Mouse (Mus musculus) hematopoietic stem cell, adult 5-6 weeks (primary cell): ENCODE measurements at regions not wholly inside any gene's neighbourhood (a gene's known extent, or its start where the extent isn't known, plus 50 kb on each side); places are given as distances from the start of the nearest gene placed in this dataset.
"Not testable (repeated sequence)": the region's sequence is repeated elsewhere in the genome, so short reads cannot be mapped to it uniquely, and the experiment has no call there.

ENCODE experiments used
- ATAC-seq, 2 experiments: fragments of 125-278 bp in 1 of 2; replicated peaks in 1 of 2; 2 replicates each; pipeline ENCODE4 v1.8.0; 2016 to 2017; ENCODE audit warnings: inconsistent platforms in 2 of 2, mild to moderate bottlenecking in 2 of 2, moderate number of reproducible peaks in 2 of 2, low read depth in 1 of 2, moderate TSS enrichment in 1 of 2; ENCODE audit not compliant: low FRiP score in 2 of 2, poor library complexity in 2 of 2, severe bottlenecking in 2 of 2, insufficient read depth in 1 of 2, low TSS enrichment in 1 of 2

DNA sequence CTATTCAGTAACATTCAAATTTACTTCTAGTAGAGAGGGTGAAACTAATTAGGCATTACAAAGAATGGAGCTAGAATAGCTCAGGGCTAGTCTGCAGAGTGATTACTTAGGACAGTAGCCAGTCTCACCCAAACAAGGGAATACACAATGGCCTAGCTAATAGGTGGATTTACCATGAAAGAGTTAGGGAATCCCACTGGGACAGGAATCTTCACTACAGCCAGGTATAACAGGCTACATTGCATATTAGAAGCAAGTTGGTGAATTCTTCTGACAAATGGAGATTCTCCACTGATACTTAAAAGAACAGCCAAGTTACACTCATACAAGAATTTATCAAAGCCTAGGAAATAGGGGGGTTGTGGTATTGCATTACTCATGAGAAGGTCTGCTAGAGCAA, 670.2 kb upstream of the Chrm3 start:
- ATAC-seq = not testable (repeated sequence)

DNA sequence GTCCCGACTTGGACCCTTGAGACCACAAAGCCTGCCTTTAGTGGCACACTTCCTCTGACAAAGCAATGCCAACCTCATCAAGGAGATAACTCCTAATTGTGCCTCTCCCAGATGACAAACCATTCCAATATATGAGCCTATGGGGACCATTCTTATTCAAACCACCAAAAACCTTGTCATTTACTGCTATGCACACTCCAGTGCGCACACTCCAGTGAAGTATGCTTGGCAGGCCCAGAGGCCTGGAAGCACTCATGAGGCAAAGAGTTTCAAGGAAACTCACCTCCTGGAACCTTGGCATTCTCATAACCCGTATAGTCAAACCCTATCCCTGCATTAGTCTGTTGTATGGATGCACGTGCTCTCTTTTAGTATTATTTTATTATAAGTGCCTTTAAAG, 669.7 kb upstream of the Chrm3 start:
- ATAC-seq = no peak

DNA sequence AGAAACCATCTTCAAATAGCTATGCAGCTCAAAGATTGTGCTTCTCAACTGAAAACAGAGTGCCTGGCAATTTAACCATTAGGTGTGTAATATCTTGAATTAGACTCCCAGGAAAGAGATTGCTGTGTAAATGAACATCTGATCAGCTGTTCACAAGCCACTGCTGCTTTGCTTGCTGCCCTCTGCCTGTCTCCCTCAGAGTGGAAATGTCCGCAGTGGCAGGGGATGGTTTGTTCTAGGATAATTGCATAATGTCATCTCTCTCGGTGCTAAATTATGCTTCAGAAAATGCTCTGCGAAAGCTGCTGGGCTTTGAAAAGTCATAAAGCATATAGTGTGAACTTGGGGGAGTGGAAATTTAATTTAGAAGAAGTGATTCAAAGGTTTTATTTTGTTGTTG, 665.3 kb upstream of the Chrm3 start:
- ATAC-seq = no peak

DNA sequence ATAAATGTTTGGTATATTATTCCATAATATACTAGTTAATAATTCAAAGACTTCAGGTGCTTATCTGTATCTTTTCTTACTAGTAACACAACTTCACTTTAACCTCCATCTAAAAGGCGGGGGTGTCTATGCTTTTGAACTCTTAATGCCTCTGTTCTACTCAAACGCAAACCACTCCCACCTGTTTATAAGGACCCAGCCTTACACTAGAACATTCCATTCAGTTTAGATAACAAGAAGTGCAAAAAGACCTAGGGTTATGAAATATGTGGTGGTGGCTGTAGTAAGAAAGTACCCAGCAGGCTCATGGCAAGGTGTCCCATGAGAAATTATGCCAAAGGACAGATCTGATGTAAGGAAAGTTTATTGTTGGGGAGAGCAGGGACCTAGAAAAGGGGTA, 663.8 kb upstream of the Chrm3 start:
- ATAC-seq = no peak

GRCm38 (mm10) chr13:11017584-11017983, 656.9 kb upstream of the Chrm3 start:
- ATAC-seq = no peak

- no peak for ATAC-seq
Observed at GRCm38 (mm10) chr13:11005374-11005773, 644.7 kb upstream of the Chrm3 start.

DNA sequence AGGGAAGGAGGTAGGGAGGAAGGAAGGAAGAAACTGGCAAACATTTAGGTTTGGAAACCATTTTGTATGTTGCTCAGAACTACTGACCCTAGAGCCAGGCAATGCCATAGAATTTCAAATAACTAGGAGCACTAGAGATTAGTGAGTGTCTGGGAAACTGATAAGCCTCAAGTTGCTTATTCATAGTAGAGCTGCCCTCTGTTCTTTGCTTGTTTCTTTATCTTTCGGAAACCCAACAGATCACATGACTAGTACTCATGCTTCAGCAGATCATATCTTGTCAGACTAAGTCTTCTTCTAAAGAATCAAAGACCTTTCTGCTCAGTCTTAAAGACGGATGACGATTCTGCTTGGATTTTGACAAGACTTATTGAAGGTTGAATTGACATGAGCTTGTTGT, 630.5 kb upstream of the Chrm3 start:
- no peak for ATAC-seq

GRCm38 (mm10) chr13:10990503-10991025, 629.9 kb upstream of the Chrm3 start:
- no peak for ATAC-seq

DNA sequence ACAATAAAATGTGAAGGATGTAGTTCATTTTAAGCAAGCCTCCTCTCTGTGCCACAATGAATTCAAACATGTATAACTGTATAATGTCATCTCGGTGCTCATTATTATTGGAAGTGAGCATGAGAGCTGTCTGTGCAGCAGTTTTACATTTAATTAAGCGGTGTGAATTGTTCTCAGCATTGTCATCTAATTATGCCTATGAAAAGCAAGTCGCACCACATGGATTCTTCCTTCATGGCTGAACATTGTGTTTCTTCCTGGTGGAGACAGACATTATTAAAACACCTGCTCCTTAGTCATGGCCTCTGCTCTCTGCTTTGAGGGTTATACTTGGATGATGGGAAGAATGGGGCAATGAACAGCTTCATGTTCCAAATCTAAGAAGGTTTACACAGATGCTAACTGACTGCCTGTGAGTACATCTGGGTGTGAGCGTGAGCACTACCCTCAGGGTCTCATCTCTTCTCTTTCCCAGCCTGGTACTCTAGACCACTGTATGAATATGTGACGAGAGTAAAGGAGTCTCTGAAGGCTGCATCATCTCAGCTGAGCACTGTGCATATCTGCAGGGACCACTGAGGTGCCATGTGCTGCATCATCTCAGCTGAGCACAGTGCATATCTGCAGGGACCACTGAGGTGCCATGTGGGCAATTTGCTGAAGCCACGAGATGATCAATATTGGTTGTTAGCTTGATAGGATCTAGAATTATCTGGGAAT, 628.6 kb upstream of the Chrm3 start:
- no peak for ATAC-seq

GRCm38 (mm10) chr13:10983736-10984135, 623.1 kb upstream of the Chrm3 start:
- ATAC-seq = no peak

DNA sequence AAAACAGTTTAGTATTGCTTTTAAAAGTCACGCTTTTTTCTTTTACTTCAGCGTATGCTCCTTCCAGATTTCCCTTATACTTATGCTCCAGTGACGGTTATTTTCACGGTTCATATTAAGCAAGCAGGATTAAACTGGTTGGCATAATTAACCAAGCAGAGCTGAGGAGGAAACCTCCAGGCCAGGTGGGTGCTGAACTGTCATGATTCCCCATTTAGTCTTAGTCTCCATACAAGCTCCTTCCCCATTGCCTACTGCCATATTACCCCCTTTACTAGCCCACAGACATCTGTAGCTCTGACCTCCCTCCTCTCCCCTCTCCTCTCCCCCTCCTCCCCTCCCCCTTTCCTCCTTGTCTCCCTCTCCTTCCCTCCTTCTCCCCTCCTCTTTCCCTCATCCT, 621.9 kb upstream of the Chrm3 start:
- no peak for ATAC-seq

GRCm38 (mm10) chr13:10971932-10972331, 611.3 kb upstream of the Chrm3 start:
- ATAC-seq = no peak

DNA sequence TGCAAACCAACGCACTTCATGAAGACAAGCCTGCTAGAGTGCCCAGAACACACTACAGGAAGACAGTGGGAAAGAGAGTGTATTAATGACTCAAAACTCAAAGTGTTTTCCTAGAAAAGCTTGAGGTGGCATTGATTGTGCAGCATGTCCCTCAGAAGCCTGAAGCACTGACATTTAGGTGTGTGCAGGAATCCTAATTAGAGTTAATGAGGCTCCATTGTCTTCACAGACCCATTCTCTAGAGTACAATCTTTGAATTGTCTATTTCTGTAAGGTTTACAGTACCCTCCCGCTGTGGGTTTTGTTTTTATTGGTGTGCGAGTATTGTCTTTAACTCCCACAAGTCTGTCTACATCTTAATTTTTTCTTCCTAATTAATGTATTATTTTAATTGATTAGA, 610.1 kb upstream of the Chrm3 start:
- ATAC-seq = no peak

DNA sequence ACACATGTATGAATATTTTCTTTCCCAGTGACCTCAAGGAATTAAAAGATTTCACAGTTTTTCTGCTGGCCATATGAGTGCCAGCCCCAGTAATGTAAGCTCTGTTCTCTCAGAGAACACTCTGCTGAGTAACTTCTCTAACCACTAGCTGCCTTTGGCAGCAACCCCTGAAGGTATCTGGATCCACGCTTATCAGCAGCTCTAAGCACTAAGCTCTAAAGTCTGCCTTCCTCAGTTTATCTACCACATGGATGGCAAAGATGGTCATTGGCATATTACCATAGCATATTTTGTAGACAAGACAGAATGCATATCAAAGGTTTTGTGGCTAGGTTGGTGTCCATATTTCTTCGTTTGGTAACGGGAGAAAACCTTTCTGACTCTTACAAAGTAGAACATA, 592.3 kb upstream of the Chrm3 start:
- ATAC-seq = no peak

DNA sequence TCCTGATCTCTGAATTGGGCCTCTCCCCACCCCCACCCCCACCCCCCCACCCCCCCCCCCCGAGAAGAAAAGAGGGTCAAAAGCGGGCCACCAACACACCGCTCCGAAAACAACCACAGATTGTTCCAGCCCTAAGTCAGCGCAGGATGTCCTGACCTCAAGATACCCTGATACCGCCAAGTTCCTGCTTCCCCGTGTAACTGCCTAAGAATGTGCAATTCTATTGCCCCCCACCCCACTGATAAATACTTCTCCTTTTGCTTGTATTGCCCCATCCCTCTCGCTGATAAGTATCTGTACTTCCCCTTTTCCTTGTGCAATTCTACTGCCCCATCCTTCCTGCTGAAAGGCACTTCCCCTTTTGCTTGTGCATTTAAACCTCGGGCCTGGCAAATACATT, 590.0 kb upstream of the Chrm3 start:
- ATAC-seq = not testable (repeated sequence)

DNA sequence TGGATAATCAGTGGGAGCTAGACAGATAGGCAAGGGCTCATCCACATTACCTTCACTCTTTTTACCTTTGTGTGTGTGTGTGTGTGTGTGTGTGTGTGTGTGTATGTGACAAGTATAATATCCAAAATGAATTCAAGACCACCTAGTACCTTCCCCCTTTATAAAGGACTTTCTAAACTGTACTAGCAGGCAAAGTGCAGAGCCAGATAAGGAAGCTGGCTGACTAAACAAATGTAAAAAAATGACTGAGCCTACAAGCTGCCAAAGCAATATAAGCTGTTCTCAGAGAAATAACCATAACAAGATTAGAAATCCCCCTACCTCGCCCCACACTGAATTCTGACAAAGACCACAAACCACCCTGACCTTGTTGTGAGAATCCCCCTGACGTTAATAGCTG, 586.8 kb upstream of the Chrm3 start:
- no peak for ATAC-seq

GRCm38 (mm10) chr13:10943877-10944276, 583.2 kb upstream of the Chrm3 start:
- no peak for ATAC-seq

DNA sequence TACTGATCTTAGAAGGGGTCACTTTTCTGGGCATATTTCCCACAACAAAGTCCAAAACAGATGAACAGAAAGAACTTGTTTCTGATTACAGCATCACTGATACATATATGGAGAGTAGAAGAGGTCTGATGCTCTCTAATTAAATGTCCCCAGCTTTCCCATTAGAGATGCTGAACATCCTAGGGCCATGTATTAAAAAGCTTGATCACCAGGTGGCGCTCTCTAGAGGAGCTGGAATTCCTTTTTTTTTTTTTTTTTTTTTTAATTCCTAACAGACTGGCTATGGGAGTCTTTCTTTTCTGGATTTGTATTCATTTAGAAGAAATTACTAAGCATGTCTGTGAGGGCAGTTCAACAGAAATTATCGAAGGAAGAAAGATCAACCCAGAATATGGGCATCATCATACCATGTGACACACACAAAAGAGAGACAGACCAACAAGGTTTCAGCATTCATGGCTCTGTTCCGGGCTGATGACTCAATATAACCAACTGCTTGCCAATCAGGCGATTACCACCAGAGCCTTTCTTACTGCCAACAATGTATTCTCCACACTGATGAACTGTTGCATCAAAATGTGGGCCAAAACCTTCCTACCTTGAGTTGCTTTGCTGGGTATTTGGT, 581.5 kb upstream of the Chrm3 start:
- no peak for ATAC-seq

- ATAC-seq = no peak
Observed at GRCm38 (mm10) chr13:10938233-10938632, 577.6 kb upstream of the Chrm3 start.
